Mouse (Mus musculus) liver, postnatal 0 days (tissue): ENCODE measurements around the gene Ctla4.

Experiments
- CTCF ChIP-seq: sonication (generic); IDR thresholded peaks from 2 replicates; pipeline ENCODE4 v1.5.1; 2016; ENCODE audit warnings: antibody characterized with exemption, low read depth
- EP300 ChIP-seq: IDR thresholded peaks from 2 replicates; pipeline ENCODE4 v1.6.1; 2016; ENCODE audit warnings: antibody characterized with exemption, low read depth, mild to moderate bottlenecking

DNA sequence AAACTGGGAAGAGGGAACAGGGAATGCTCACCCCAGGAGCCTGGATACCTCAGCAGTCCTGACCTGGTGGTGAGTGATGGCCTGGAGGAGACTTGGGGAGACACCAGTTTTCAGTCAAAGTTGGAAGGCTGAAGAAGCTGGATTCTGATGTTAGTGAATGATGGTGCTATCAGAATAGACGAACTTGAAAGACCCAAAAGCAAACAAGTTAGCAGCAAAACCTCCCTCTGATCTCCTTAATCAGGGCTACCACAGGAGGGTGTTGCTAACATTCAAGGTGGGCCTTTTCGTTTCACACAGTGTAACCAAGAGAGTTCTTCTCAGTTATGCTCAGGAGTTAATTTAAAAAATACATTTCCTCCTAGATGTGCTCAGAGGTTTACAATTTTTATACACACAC lies 3.5 kb upstream of the Ctla4 start:
- TF ChIP-seq CTCF: no peak
- TF ChIP-seq EP300: no peak
